Mouse (Mus musculus): ENCODE results near the gene Rfpl4.
A peak's percentile ranks its signal among the peaks of the same experiment; 100 is the strongest.
"Not testable (repeated sequence)": the region's sequence is repeated elsewhere in the genome, so short reads cannot be mapped to it uniquely, and the experiment has no call there.

Gene Rfpl4

GRCm38 (mm10) chr7:5080815-5081214, 35.9 kb downstream of the Rfpl4 start:
- no peak for DNase-seq (ENCODE audit: low spot score in 2 of 2)

DNA sequence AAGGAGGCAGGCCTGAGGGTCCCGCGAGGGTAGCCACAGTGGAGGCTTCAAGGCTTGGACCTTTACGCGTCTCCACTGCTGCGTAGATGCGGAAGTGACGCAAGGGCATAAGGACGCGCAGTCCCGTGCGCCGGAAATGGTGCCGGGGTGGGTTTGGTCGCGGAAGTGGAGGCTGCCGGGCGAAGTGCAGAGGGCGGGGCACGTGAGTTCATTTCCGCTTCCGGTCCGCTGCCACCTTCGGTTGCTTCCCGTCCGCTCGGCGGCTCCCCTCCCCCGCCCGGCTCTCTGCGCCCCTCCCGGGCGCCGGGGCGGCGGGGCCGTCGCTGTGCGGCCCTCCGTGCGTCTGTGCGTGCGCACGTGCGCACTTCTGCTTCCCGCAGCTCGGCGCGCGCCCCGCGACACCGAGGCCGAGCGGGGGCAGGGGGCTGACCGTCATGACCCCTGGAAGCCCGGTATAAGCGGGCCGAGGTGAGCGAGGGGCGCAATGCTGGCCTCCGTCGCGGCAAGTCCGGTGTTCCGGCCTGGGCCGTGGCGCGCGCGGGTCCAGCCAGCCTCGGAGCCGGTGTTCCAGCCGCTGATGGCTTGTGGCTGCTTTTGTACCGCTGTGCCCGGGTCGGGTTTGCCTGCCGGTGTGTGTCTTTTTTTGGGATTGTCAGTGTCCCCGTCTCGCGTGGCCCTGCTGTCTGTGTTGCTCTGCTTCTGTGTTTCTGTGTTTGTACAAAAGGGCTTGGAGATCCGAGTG, 36.6 kb downstream of the Rfpl4 start, which contains the start of gene Epn1:
Gene Epn1, plus strand, starts transcription at position 226 of the 742 bp plus-strand sequence.
- peak; percentile 95 for DNase-seq (ENCODE audit: low spot score in 2 of 2)

DNA sequence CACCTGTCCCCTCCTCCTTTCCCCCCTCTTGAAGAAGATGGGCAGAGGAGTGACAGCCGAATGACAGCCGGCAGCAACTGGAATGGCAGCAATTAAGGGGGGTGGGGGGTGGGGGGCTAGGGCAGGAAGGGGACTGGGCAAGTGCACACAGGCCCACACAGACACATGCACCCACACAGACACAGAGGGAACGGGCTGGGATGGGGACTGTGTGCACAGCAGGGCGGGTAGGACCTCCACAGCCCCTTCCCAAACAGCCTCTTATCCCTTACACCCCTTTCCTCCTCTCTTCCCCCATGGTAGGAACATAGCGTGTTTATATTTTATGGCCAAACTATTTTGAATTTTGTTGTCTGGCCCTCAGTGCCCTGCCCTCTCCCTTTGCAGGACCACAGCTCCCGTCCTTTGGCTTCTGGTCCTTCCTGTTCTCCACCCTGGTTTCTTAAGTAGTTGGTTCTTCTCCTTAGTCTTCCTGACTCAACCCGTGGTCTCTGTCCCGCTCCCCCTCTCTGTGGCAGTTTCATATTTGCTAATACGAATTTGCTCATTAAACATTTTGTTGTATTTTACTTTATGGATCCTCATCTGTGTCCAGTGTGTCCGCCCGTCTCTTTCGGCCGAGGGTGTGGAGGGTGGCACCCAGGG, 37.3 kb downstream of the Rfpl4 start:
- not testable (repeated sequence) for DNase-seq (ENCODE audit: low spot score in 2 of 2)

- DNase-seq (ENCODE audit: low spot score in 2 of 2), result no peak
Measured at GRCm38 (mm10) chr7:5076931-5077330, 39.8 kb downstream of the Rfpl4 start.

- no peak for DNase-seq (ENCODE audit: low spot score in 2 of 2)
Measured at GRCm38 (mm10) chr7:5074984-5075383, 41.8 kb downstream of the Rfpl4 start.

- DNase-seq (ENCODE audit: low spot score in 2 of 2), result no peak
Measured at GRCm38 (mm10) chr7:5073586-5073985, 43.2 kb downstream of the Rfpl4 start.

DNA sequence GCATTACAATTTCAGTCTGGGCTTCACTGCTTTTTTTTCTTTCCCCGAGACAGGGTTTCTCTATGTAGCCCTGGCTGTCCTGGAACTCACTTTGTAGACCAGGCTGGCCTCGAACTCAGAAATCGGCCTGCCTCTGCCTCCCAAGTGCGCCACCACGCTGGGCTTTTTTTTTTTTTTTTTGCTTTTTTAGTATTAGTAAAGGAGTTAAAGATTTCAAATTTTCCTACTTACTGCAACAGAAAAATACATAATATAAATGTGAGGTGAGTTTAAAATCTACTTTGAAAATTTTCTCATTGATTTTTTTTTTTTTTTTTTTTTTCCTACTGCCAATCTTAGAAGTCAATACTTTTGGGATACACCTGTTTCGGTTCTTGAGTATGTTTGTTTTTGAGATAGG, 51.9 kb downstream of the Rfpl4 start:
- DNase-seq (ENCODE audit: low spot score in 2 of 2), result no peak

GRCm38 (mm10) chr7:5062360-5063001, 54.3 kb downstream of the Rfpl4 start:
- peak in 1 of 2 experiments; percentile 55 for DNase-seq (ENCODE audit: low spot score in 2 of 2)

- peak; percentile 89 to 93 for DNase-seq (ENCODE audit: low spot score in 2 of 2)
Measured at GRCm38 (mm10) chr7:5061774-5062359, 54.9 kb downstream of the Rfpl4 start, which contains the start of gene U2af2. Gene U2af2, plus strand, starts transcription at chr7:5062143.

DNA sequence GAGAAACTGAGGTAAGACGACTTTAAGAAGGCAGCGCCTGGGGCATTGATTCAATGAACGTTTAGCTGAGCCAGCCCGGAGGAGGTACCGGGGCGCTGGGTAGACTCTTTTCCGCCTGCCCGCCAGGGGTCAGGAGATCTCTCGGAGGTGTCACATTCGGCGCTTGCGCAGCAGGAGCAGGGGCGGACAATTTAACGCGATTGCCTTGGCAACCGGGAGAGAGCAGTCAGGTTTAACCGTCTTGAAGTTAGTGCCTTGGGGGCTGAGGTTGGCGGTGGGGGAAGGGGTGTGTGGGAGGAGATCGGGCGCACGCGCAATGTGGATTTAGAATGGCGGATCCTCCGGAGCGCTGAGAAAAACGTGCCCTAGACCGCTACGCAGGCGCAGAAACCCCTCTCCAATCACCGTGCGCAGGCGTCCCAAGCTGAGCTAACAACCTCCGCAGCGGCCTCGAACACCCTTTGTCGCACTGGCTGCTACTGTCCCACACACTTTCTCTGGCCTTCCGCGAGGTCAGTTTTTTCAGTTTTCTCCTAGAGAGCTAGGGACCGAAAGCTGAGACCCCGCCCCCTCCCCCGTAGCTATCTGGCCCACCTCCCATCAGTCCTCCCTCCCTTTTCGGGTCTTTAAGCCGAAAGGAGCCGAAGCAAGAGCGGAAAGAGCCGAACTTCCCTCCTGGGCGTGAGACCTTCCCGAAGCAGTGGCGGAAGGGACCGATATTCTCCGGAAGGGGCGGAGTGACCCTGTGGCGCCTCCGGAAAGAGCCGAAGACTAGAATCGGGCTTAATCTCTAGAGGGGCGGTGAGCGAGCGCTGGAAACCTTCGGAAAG, 55.6 kb downstream of the Rfpl4 start:
- peak; percentile 95 to 98 for DNase-seq (ENCODE audit: low spot score in 2 of 2)

DNA sequence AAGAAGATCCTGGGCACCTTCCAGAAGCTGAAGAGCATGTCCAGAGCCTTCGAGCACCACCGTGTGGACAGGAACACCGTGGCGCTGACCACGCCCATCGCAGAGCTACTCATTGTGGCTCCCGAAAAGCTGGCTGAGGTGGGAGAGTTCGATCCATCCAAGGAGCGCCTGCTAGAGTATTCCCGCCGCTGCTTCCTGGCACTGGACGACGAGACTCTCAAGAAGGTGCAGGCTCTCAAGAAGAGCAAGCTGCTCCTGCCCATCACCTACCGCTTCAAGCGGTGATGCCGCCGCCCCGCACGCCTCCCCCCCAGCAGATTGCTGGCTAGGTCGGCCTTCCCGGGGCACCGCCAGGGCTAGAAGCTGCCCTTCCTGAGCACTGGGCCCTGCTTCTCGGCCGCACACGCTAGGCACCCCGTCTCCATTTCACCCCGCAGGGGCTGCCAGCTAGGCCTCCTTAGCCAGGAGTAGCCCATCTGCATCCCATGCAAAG, 56.5 kb downstream of the Rfpl4 start:
- peak; percentile 70 to 75 for DNase-seq (ENCODE audit: low spot score in 2 of 2)

Measured in heart, adult 9 months (tissue).